Mouse (Mus musculus): ENCODE results near the gene Cutal. TPM values are rescaled to one million over a fixed set of nuclear protein-coding genes. Genes with fewer than 3 reads are reported as not detected.

The Cutal gene
- total and polyA plus RNA-seq, 3 experiments: not detected

DNA sequence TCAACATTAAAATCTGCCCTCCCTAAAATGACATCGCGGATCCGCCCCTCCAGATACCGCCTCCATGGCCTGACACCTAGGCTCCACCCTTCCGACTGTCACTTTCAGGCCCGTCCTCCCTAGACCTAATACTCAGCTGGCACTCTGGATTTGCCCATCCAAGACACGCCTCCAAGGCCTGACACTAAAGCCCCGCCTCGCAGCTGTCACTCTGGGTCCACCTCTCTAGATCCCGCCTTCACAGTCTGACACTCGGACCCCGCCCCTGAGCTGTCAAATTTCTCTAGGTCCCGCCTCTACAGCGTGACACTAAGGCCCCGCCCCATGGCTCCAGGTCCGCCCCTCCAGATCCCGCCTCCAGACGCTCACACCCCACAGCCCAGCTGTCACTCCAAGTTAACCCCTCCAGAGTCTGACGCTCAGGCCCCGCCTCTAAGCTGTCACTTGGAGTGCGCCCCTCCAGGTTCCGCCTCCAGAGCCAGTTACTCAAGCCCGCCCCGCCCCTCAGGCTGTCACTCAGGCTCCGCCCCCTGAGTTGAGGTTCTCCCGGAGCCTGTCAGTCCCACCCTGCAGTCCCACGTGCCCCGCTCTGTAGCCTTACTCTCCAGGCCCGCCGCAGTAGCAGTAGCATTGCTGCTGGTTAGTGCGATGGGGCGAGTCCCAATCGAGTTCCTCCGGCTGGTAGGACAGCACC is 30.8 kb downstream of the Cutal start (continued):
- TF ChIP-seq POLR2A (IDR thresholded peaks at IDR 0.05; ENCODE audit: control insufficient read depth in 1 of 2, insufficient read depth in 1 of 2, low read depth in 1 of 2, low read length in 2 of 2, poor library complexity in 1 of 2): peak; percentile 26 to 42; a peak in 1 of 4 replicates

DNA sequence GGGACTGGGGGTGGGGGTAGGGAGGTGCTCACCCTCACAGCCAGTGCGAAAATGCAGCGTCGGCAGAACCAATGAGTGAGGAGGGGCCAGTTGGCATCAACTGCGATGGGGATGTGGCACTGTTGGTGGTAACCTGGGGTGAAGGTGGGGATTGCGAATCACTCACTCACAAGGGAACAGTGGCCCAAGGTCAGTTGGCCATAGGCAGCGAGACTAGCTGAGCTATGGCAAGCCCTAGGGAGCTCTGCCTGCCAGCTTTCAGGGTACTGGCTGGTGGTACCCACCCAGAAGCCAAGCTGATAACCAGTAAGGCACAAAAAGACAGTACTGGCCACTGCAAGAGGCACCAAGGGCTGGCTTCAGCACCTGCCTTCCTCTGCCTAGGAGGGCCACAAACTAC is 32.2 kb downstream of the Cutal start:
- H3K4me3 ChIP-seq (ENCODE audit: control insufficient read depth in 1 of 2, insufficient read depth in 1 of 2, low read depth in 2 of 2, low read length in 2 of 2): no peak overlapping the region

DNA sequence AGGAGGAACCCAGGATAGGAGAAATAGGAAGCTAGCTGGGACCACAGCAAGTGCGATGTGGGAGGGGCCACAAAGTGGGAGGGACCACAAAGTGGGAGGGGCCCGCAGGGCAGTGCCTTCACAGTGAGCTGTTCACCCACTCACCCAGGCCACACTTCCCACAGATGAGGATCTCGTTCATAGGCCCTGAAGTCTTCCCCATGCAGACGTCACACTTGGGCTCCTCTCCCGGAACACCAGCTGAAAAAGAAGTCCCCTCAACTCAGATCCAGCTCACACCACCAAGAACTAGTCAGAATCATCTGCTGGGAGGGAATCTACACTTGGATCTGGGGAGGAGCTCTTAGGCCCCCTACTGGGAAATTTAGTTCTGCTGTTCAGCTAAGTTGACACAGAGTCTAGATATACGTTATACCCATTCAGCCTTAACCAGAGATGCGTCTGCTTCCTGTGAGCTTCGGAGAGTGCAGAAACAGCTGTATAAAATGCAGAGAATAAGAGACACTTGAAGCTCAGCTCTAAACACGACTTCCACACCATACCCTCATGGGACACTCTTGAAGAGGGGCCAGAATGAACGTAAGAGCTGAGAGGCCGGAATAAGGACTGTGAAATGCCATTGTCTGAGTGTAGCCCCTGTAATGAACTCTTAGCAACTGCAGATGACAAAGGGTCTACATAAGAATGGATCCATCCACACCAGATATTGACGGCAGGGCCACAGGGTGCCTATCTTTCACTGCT is 32.8 kb downstream of the Cutal start:
- no peak overlapping the region for H3K9ac ChIP-seq (ENCODE audit: control insufficient read depth, low read depth, low read length, poor library complexity, severe bottlenecking)
- no peaks in the 10 kb centered on the region for H3K9me3 ChIP-seq (replicated peaks; ENCODE audit: insufficient read depth, low read length)
- no peak overlapping the region for H3K27ac ChIP-seq (ENCODE audit: control insufficient read depth, low read depth, low read length)
- no peaks in the 10 kb centered on the region for H3K27me3 ChIP-seq (ENCODE audit: control insufficient read depth in 1 of 2, insufficient read depth in 2 of 2, low read length in 2 of 2)
- H3K36me3 ChIP-seq (ENCODE audit: control insufficient read depth in 1 of 2, insufficient read depth in 2 of 2, low read length in 2 of 2): peaks cover 0 to 8% of the 10 kb centered on the region in 2 experiments; a peak in 2 of 4 replicates
- H3K79me2 ChIP-seq (ENCODE audit: control insufficient read depth, insufficient read depth, low read length, poor library complexity): no peaks in the 10 kb centered on the region
- no peak overlapping the region for H3K4me3 ChIP-seq (ENCODE audit: control insufficient read depth in 1 of 2, insufficient read depth in 1 of 2, low read depth in 2 of 2, low read length in 2 of 2)
- TF ChIP-seq GATA1 (IDR thresholded peaks at IDR 0.05; ENCODE audit: low read depth, low read length): no peak
- no peak for TF ChIP-seq RCOR1 (IDR thresholded peaks at IDR 0.05; ENCODE audit: low read depth, low read length)
- no peak for TF ChIP-seq MYB (IDR thresholded peaks at IDR 0.05; ENCODE audit: low read depth, low read length)
- no peak for TF ChIP-seq ETS1 (IDR thresholded peaks at IDR 0.05; ENCODE audit: low read depth, low read length)
- no peak for TF ChIP-seq MAZ (IDR thresholded peaks at IDR 0.05; ENCODE audit: low read depth, low read length)
- no peak for TF ChIP-seq MXI1 (IDR thresholded peaks at IDR 0.05; ENCODE audit: low read depth, low read length)
- no peak for TF ChIP-seq USF1 (IDR thresholded peaks at IDR 0.05; ENCODE audit: low read depth, low read length)
- no peak for TF ChIP-seq TBP (IDR thresholded peaks at IDR 0.05; ENCODE audit: low read depth, low read length)
- no peak for TF ChIP-seq RAD21 (IDR thresholded peaks at IDR 0.05; ENCODE audit: low read depth, low read length)
- no peak for TF ChIP-seq TCF12 (IDR thresholded peaks at IDR 0.05; ENCODE audit: low read depth, low read length)
- no peak for TF ChIP-seq UBTF (IDR thresholded peaks at IDR 0.05; ENCODE audit: borderline replicate concordance, insufficient read depth, low read depth, low read length)
- no peak for TF ChIP-seq ELF1 (IDR thresholded peaks at IDR 0.05; ENCODE audit: low read depth, low read length)
- no peak for TF ChIP-seq ZKSCAN1 (IDR thresholded peaks at IDR 0.05; ENCODE audit: low read depth, low read length)
- TF ChIP-seq E2F4 (IDR thresholded peaks at IDR 0.05; ENCODE audit: borderline replicate concordance, low read depth, low read length): no peak
- no peak for TF ChIP-seq MEF2A (IDR thresholded peaks at IDR 0.05; ENCODE audit: extremely low read depth, insufficient replicate concordance, low read depth, low read length, poor library complexity, severe bottlenecking)
- DNase-seq (ENCODE audit: low read depth, low spot score): peak; percentile 68
- H3K4me1 ChIP-seq (ENCODE audit: control insufficient read depth in 1 of 2, insufficient read depth in 2 of 2, low read length in 2 of 2): peaks cover 0 to 17% of the 10 kb centered on the region in 2 experiments; a peak in 3 of 4 replicates

More for the DNA sequence above, 32.2 kb downstream of the Cutal start:
- H3K79me2 ChIP-seq (ENCODE audit: control insufficient read depth, insufficient read depth, low read length, poor library complexity): no peaks in the 10 kb centered on the region
- peaks cover 0 to 8% of the 10 kb centered on the region in 2 experiments; a peak in 2 of 4 replicates for H3K36me3 ChIP-seq (ENCODE audit: control insufficient read depth in 1 of 2, insufficient read depth in 2 of 2, low read length in 2 of 2)
- peaks cover 0 to 17% of the 10 kb centered on the region in 2 experiments; a peak in 3 of 4 replicates for H3K4me1 ChIP-seq (ENCODE audit: control insufficient read depth in 1 of 2, insufficient read depth in 2 of 2, low read length in 2 of 2)
- no peak overlapping the region; the same call in 1 of the 2 replicates for H3K27ac ChIP-seq (ENCODE audit: control insufficient read depth, low read depth, low read length)
- no peak for DNase-seq (ENCODE audit: low read depth, low spot score)
- no peaks in the 10 kb centered on the region for H3K9me3 ChIP-seq (replicated peaks; ENCODE audit: insufficient read depth, low read length)
- no peak for TF ChIP-seq ETS1 (IDR thresholded peaks at IDR 0.05; ENCODE audit: low read depth, low read length)
- no peak overlapping the region for H3K9ac ChIP-seq (ENCODE audit: control insufficient read depth, low read depth, low read length, poor library complexity, severe bottlenecking)
- no peaks in the 10 kb centered on the region for H3K27me3 ChIP-seq (ENCODE audit: control insufficient read depth in 1 of 2, insufficient read depth in 2 of 2, low read length in 2 of 2)

Data from MEL (cell line).